Mouse (Mus musculus) testis, adult 2 months (tissue): ENCODE measurements around the gene Prlr.

Experiments
- CTCF ChIP-seq: fragments of 200-500 bp; IDR thresholded peaks from 2 replicates; pipeline ENCODE4 v1.5.1; 2012; ENCODE audit warnings: low read depth, mild to moderate bottlenecking, inconsistent platforms, low read length, moderate library complexity; ENCODE audit not compliant: control insufficient read depth, insufficient read depth, insufficient replicate concordance
- POLR2A ChIP-seq: fragments of 200-500 bp; IDR thresholded peaks from 2 replicates; pipeline ENCODE4 v1.6.1; 2012; ENCODE audit warnings: low read depth, mild to moderate bottlenecking, inconsistent platforms, low read length, moderate library complexity; ENCODE audit not compliant: control insufficient read depth

DNA sequence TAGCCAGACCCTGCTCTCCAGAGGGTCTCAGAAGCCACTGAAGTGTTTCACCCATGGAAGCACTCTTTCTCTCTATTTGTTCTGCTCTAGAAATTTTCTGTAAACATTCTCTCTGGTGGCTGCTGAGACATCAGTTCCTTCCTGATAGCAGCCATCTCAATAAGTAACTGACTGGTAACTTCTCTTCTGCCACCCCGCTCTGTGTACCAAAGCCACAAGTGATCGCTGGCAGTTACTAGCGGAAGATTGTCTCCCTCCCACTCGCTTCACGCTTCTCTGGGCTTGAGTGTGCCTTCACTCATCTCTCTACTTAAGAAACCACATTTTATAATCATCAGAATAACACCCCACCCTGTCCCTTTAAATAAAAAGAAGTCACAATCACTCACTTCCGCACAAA, 170.0 kb downstream of the Prlr start:
- TF ChIP-seq CTCF, result no peak
- no peak for TF ChIP-seq POLR2A
